In genomic region chr10:62679833-62680232, GRCm38 (mm10) we compare ENCODE assay signal across 16 mouse cellular contexts. TPM values are rescaled to one million over a fixed set of nuclear protein-coding genes. Genes with fewer than 3 reads are reported as not detected.
A peak's percentile ranks its signal among the peaks of the same experiment; 100 is the strongest.
DNase-seq lines count a peak whose midpoint lies in the region; ATAC-seq and TF ChIP-seq lines count a peak whose summit lies in the region.
"Had no signal": no experiment of that assay in that cellular context is flagged by ENCODE, and none has a peak within 500 bp of the region (broad histone marks: within the 10 kb centered on the region; RNA-seq: fewer than 3 reads in every experiment).

No protein-coding gene starts in this region.

- H3K27me3 ChIP-seq in liver, postnatal 0 days (ENCODE audit: insufficient read depth, low read length) = no peaks in the 10 kb centered on the region
- H3K27me3 ChIP-seq in liver, embryonic 12.5 days (replicated peaks) = peaks cover 8% of the 10 kb centered on the region
- no peaks in the 10 kb centered on the region for H3K27me3 ChIP-seq in ES-Bruce4 (ENCODE audit: control insufficient read depth, insufficient read depth, low read length, poor library complexity, severe bottlenecking)

- intact Hi-C loops in gastrocnemius, adult 2 months (cut with DNase I) = no loop called here
- intact Hi-C loops in gastrocnemius, postnatal 36 days (cut with DNase I) = no loop called here

- H3K36me3 ChIP-seq in liver, postnatal 0 days (replicated peaks; ENCODE audit: insufficient read depth, low read length) = no peaks in the 10 kb centered on the region
- H3K36me3 ChIP-seq in liver, embryonic 12.5 days = no peaks in the 10 kb centered on the region
- no peaks in the 10 kb centered on the region for H3K36me3 ChIP-seq in ES-Bruce4 (ENCODE audit: control insufficient read depth, insufficient read depth, low read length, poor library complexity, severe bottlenecking)
- H3K36me3 ChIP-seq: embryonic facial prominence, embryonic 10.5 days; forebrain, embryonic 10.5 days; hindbrain, embryonic 13.5 days had no signal

- no peak for TF ChIP-seq POLR2A in ES-Bruce4 (IDR thresholded peaks at IDR 0.05; ENCODE audit: insufficient read depth, low read length)

- ATAC-seq in liver, postnatal 0 days = no peak
- no peak for ATAC-seq in liver, embryonic 12.5 days
- ATAC-seq: activated CD4-positive, CD25-positive, alpha-beta regulatory T cell, adult 4 months had no signal

- TF ChIP-seq EP300 in liver, postnatal 0 days (IDR thresholded peaks at IDR 0.05; ENCODE audit: low read depth) = no peak
- TF ChIP-seq EP300 in ES-Bruce4 (IDR thresholded peaks at IDR 0.05; ENCODE audit: insufficient read depth, low read depth, low read length) = no peak

- 0 out of 2 replicates have a peak, but pooled peaks cover 4% of the 10 kb centered on the region for H3K9me3 ChIP-seq in liver, postnatal 0 days (ENCODE audit: low read length)
- H3K9me3 ChIP-seq in liver, embryonic 12.5 days (replicated peaks) = peaks cover 9% of the 10 kb centered on the region
- no peaks in the 10 kb centered on the region for H3K9me3 ChIP-seq in ES-Bruce4 (replicated peaks; ENCODE audit: control insufficient read depth, insufficient read depth, low read length, poor library complexity, severe bottlenecking)
- H3K9me3 ChIP-seq: hindbrain, embryonic 13.5 days had no signal

- no peak for DNase-seq in gastrocnemius, adult 2 months
- DNase-seq in gastrocnemius, postnatal 36 days = no peak
- no peak for DNase-seq in liver, postnatal 0 days
- DNase-seq in c-Kit-positive CD71-positive TER-119-positive erythroid progenitor cells, embryonic 14.5 days (ENCODE audit: low spot score) = peak; percentile 20
- no peak for DNase-seq in cerebellum, postnatal 14 days
- no peak for DNase-seq in urinary bladder, postnatal 14 days (ENCODE audit: low spot score)
- DNase-seq: cerebellum, adult 9-11 months; gastrocnemius, postnatal 14 days; spleen, adult 18-20 months had no signal

- H3K4me1 ChIP-seq in liver, postnatal 0 days (ENCODE audit: insufficient read depth) = no peaks in the 10 kb centered on the region
- no peaks in the 10 kb centered on the region for H3K4me1 ChIP-seq in liver, embryonic 12.5 days
- no peaks in the 10 kb centered on the region for H3K4me1 ChIP-seq in ES-Bruce4 (ENCODE audit: control insufficient read depth, insufficient read depth, low read length)
- H3K4me1 ChIP-seq: hindbrain, embryonic 13.5 days had no signal

- no peak overlapping the region for H3K27ac ChIP-seq in gastrocnemius, adult 2 months
- no peak overlapping the region for H3K27ac ChIP-seq in liver, postnatal 0 days (ENCODE audit: low read depth)
- H3K27ac ChIP-seq in liver, embryonic 12.5 days = no peak overlapping the region
- no peak overlapping the region for H3K27ac ChIP-seq in ES-Bruce4 (ENCODE audit: insufficient read depth, low read length)
- H3K27ac ChIP-seq: embryonic facial prominence, embryonic 10.5 days; forebrain, embryonic 10.5 days; hindbrain, embryonic 13.5 days had no signal

- no peak overlapping the region for H3K4me2 ChIP-seq in liver, postnatal 0 days (ENCODE audit: low read depth, low read length)
- no peak overlapping the region for H3K4me2 ChIP-seq in liver, embryonic 12.5 days
- H3K4me2 ChIP-seq: hindbrain, embryonic 13.5 days; midbrain, embryonic 11.5 days had no signal

- no peak overlapping the region for H3K4me3 ChIP-seq in gastrocnemius, adult 2 months
- H3K4me3 ChIP-seq in liver, postnatal 0 days (ENCODE audit: low read depth, low read length) = no peak overlapping the region
- H3K4me3 ChIP-seq in liver, embryonic 12.5 days = no peak overlapping the region
- H3K4me3 ChIP-seq in ES-Bruce4 (ENCODE audit: low read depth, low read length) = no peak overlapping the region
- H3K4me3 ChIP-seq: embryonic facial prominence, embryonic 10.5 days; forebrain, embryonic 10.5 days; hindbrain, embryonic 13.5 days had no signal

- 73% methylated on average over 1 of the region's 1 CpGs for WGBS in liver, postnatal 0 days (ENCODE audit: insufficient replicate concordance)
- WGBS in liver, embryonic 12.5 days (ENCODE audit: insufficient replicate concordance) = 50% methylated on average over 1 of the region's 1 CpGs

- TF ChIP-seq CTCF in gastrocnemius, adult 2 months (IDR thresholded peaks at IDR 0.05) = peak; percentile 48
- TF ChIP-seq CTCF in liver, postnatal 0 days (IDR thresholded peaks at IDR 0.05; ENCODE audit: low read depth) = peak; percentile 62
- TF ChIP-seq CTCF in ES-Bruce4 (IDR thresholded peaks at IDR 0.05; ENCODE audit: low read depth, low read length) = peak; percentile 21

- H3K9ac ChIP-seq in liver, postnatal 0 days (replicated peaks) = no peak overlapping the region
- no peak overlapping the region for H3K9ac ChIP-seq in liver, embryonic 12.5 days
- no peak overlapping the region for H3K9ac ChIP-seq in ES-Bruce4 (ENCODE audit: low read depth, poor library complexity, severe bottlenecking)
- H3K9ac ChIP-seq: hindbrain, embryonic 13.5 days had no signal

RNA-seq across cellular contexts. Expression of gene Ddx50, which starts 28.8 kb away (rescaled TPM):
- 10 to 100 TPM; 47.9 to 50.7 TPM for total RNA-seq in gastrocnemius, adult 2 months (2021)
- 10 to 100 TPM; 40.0 to 43.3 TPM for total RNA-seq in gastrocnemius, postnatal 36 days (2021)
- polyA plus RNA-seq in liver, postnatal 0 days (2015; fragmentation: Nextera tagmentation; extraction: Ambion mirVana) = 33.7 and 35.3 TPM in 2 replicates
- polyA plus RNA-seq in liver, embryonic 12.5 days (2016; fragmentation: Nextera tagmentation; extraction: Ambion mirVana) = 59.0 and 59.4 TPM in 2 replicates
- 96.5 and 115 TPM in 2 replicates for polyA plus RNA-seq in ES-Bruce4 (2011; ENCODE audit: insufficient read depth, insufficient read length, low read depth, missing spikeins)

RNA-seq across cellular contexts. Expression of gene Stox1, which starts 46.1 kb away (rescaled TPM):
- under 1 TPM; 0.22 to 0.33 TPM for total RNA-seq in gastrocnemius, adult 2 months (2021)
- total RNA-seq in gastrocnemius, postnatal 36 days (2021) = under 1 TPM; 0.23 to 0.47 TPM
- polyA plus RNA-seq in liver, postnatal 0 days (2015; fragmentation: Nextera tagmentation; extraction: Ambion mirVana) = 0.21 and 0.53 TPM in 2 replicates
- 0.30 and 0.57 TPM in 2 replicates for polyA plus RNA-seq in liver, embryonic 12.5 days (2016; fragmentation: Nextera tagmentation; extraction: Ambion mirVana)
- polyA plus RNA-seq in ES-Bruce4 (2011; ENCODE audit: insufficient read depth, insufficient read length, low read depth, missing spikeins) = 1.1 TPM in 1 of 2 replicates, not detected in the other
